Mouse (Mus musculus): Measurements from ENCODE around the gene Stat2. TPM values are rescaled to one million over a fixed set of nuclear protein-coding genes. Genes with fewer than 3 reads are reported as not detected.
"Not testable (repeated sequence)": the region's sequence is repeated elsewhere in the genome, so short reads cannot be mapped to it uniquely, and the experiment has no call there.

Stat2 gene
- total RNA-seq, 1 experiment from 2014 or later = 74.1 TPM

DNA sequence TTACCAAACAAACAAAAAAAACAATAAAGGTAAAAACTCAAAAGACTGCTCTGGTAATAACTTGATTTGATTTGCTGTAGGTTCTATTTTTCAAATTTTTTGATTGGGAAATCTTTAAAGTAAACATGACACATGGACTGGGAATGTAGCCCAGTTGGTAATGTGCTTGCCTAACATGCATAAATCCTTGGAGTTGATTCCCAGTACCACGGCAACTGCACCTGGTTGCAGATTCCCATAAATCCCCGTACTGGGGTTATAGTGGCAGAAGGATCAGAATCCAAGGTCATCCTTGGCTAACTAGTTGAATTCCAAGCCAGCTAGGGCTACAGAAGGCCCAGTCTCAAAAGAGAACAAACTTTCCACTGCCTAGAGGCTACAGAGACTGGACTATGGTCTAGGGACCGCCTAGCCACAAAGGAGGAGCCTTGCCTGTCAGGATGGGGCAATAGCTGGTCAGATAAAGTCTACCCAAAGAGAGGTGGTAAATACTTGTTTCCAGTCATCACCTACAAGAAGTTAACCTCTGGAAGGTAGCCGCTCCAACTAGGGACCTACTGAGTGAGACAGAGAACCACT, 16.6 kb upstream of the Stat2 start, which contains the start of gene Apon:
Gene Apon (plus strand): TSS at position 420 of the 579 bp plus-strand sequence.
- ATAC-seq (ENCODE audit: extremely low read depth, insufficient number of reproducible peaks, low FRiP score, poor library complexity, severe bottlenecking) = no peak

DNA sequence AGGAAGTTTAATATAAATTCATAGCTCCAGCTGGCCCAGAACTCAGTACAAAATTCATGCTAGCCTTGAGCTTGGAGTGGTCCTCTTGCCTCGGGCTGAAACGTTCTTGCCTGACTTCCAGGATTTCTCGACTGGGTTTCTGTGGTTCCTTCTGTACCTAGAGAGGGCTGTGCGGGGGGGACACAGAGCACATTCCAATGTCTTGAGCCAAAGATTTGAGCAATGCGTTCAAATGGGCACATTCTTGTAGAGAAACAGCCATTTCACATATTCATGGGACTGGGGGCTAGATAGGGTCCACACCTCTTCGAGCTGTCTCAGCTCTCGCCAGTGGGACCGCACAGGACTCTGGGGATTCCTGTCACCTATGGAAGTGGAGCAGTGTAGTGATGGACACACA, 14.4 kb upstream of the Stat2 start:
- no peak for ATAC-seq (ENCODE audit: extremely low read depth, insufficient number of reproducible peaks, low FRiP score, poor library complexity, severe bottlenecking)

DNA sequence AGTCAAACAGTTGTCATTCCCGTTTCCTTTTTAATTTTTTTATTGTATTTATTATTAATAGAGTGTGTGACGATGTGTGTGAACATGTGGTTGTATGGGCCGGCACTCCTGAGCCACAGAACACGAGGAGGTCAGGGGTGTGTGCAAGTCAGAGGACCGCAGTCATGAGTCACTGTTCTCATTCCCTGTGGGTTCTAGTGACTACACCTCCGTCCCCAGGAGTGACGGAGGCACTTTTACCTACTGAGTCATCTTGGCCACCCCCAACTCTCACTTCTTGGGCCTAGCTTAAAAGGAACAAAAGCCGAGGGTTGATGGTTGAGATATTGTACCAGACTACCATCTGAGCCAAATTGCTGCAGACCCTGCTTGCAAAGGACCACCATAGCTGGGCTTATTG, 14.0 kb upstream of the Stat2 start:
- no peak for ATAC-seq (ENCODE audit: extremely low read depth, insufficient number of reproducible peaks, low FRiP score, poor library complexity, severe bottlenecking)

DNA sequence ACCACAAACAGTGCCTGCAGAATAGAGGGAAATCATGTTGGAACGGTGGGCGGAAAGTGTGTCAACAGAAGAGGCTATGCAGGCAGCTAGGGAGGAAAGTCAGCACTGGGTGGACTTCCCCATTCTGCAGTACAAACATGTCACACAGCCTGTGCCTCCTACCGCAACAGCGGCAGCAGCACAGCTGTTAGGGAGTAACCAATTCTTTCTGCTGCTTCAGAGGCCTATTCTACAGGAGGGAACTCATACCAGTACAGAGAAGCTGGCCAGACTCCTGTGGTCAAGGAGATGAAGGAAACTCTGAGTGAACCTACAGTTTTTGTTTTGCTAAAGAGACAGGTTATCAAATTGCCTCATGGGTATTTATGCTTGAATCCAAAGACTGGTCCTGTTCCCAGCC, 11.4 kb upstream of the Stat2 start:
- ATAC-seq (ENCODE audit: extremely low read depth, insufficient number of reproducible peaks, low FRiP score, poor library complexity, severe bottlenecking) = peak; percentile 84

DNA sequence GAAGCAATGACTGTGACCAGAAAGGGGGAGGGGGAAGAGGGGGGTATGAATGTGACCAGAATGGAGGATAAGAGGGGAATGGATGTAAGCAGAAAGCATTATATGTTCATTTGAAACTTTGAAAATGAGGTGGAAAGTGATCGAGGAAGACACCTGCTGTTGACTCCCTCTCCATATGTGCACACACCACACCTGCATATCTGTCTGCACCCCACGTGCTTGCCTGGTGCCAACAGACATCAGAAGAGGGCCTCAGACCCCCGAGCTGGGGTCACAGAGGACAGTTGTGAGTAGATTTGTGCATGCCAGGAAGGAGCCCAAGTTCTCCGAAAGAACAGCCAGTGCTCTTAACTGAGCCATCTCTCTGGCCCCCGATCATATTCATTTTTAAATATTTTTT, 10.4 kb upstream of the Stat2 start:
- ATAC-seq (ENCODE audit: extremely low read depth, insufficient number of reproducible peaks, low FRiP score, poor library complexity, severe bottlenecking) = no peak

DNA sequence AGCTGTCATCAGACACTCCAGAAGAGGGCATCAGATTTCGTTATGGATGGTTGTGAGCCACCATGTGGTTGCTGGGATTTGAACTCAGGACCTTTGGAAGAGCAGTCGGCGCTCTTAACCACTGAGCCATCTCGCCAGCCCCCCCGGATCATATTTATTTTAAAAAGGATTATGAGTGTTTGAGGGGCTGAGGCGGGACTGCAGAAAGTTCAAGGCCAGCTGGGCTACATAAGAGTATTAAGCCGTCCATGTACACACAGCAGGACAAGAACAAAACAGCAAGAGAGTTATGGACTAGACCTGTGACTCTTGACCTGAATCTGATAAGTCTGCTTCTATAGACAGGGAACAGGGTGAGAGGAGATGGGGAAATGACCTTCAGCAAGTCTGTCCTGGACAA, 10.0 kb upstream of the Stat2 start:
- not testable (repeated sequence) for ATAC-seq (ENCODE audit: extremely low read depth, insufficient number of reproducible peaks, low FRiP score, poor library complexity, severe bottlenecking)

DNA sequence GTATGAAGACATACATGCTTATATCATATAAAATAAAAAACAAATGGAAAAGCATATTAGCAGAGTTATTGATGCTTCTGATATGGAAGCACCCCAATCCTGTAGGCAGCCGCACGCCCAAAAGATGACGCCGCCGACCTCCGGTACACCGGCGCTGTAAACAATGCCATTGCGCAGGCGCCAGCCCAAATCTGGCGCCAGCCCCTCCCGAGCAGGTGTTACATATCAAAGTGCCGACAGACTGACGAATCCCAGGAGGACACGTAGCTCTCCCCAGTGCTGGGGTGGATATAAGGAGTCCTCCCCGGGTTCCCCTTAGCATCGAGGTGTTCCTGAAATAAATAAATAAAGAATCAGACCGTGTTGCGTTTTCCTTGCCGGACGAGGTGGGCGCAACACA, 8.1 kb upstream of the Stat2 start:
- no peak for ATAC-seq (ENCODE audit: extremely low read depth, insufficient number of reproducible peaks, low FRiP score, poor library complexity, severe bottlenecking)

DNA sequence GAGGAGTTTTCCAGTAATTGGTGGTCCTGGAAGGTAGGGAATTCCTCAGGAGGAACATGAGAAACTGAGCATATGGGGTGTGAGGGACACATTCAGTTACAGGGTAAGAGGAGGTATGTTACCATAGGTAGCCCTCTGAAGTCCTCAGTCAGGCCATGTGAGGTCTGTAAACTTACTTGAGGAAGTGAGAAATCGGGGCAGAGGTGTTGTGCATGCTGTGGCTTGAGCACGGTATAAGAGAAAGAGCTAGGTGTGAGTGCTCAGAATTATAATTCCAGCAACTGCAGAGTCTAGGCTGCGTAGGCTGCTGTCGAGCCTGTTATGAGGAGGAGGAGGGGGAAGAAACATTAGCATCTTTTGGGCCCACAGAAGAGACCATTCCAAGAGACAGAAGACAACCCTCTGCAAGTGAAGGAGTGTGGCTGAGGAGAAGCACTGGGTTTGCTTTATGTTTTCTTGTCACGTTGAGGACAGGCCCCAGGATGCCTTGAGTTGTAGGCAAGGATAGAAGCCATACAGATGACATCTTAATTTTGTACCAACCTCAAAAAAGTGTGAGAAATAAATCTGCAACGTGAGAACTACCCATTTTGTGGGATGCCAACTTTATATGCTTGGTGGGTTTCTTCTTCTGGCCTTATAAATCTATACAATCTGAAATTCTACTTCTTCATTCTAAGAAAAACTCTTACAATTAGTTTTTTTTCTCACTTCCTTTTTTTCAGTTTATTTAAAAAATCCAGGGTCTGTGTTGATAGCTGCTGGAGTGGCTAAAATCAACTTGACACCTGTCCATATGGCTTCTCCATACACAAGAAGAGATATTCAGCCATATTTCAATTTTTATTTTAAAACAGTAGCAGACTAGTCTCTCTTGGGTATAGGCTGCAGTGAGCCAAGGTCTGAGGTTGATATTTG, 6.7 kb upstream of the Stat2 start:
- peak; percentile 68 for ATAC-seq (ENCODE audit: extremely low read depth, insufficient number of reproducible peaks, low FRiP score, poor library complexity, severe bottlenecking)

DNA sequence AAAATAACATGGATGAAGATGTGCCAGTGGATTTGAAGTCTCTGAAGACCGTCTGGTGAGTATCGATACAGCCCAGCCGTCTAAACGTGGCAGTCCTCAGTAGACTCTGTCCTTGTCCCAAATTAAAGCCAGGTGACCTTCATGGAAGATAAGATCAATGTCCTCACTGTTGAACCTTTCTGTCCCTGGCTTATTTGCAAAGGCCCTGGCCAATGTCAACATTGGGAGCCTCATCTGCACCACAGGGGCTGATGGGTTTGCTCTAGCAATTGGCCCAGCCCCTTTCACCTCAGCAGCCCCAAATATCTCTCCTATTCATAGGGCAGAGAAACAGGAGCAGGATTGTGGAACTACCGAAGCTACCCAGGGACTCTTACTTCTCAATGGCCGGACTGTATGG, 2.0 kb upstream of the Stat2 start, which contains the start of gene Apof:
Gene Apof (plus strand): TSS at position 301 of the 400 bp plus-strand sequence.
- no peak for ATAC-seq (ENCODE audit: extremely low read depth, insufficient number of reproducible peaks, low FRiP score, poor library complexity, severe bottlenecking)

DNA sequence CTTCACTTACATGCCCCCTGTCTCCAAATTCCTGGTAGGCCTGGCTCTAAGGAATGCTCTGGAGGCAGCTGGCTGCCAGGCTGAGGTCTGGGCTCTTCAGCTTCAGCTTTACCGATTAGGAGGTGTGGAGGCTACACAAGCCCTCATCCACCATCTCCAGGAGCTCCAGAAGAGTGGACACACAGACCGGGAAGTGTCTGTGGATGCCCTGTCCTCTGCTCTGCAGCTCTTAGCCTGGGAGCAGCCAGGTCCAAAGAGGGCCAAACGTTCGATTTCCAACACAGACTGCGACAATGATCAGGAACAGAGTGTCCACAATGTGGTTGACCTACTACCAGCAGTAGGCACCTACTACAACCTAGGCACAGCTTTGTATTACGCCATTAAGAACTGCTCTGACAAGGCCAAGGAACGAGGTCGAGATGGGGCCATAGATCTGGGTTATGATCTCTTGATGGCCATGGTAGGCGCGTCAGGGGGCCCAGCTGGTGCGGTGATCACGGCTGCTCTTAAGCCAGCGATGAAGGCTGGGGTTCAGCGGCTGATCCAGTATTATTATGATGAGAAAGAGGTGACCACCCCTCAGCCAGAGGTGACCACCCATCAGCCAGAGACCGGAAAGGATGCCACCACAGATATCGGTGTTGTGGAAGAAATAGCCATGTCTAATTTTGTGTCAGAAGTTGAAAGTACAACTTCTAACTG, 1.0 kb upstream of the Stat2 start:
- no peak for ATAC-seq (ENCODE audit: extremely low read depth, insufficient number of reproducible peaks, low FRiP score, poor library complexity, severe bottlenecking)

DNA sequence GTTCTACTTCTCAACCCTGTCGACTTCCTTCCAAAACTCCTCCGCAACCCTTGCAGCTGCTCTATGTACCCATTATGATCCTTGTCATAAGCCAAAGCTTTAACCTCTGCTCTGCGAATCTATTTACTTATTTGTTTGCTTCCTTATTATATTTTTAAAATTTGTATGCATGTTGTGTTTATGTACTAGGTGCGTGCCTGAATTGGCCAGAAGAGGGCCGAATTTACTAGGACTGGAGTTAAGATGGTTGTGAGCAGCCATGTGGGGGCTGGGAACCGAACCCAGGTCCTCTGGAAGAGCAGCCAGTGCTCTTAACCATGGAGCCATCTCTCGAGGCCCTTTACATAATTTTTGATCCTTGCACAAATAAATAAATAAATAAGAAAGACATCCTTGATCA, 507 bp downstream of the Stat2 start:
- no peak for ATAC-seq (ENCODE audit: extremely low read depth, insufficient number of reproducible peaks, low FRiP score, poor library complexity, severe bottlenecking)

DNA sequence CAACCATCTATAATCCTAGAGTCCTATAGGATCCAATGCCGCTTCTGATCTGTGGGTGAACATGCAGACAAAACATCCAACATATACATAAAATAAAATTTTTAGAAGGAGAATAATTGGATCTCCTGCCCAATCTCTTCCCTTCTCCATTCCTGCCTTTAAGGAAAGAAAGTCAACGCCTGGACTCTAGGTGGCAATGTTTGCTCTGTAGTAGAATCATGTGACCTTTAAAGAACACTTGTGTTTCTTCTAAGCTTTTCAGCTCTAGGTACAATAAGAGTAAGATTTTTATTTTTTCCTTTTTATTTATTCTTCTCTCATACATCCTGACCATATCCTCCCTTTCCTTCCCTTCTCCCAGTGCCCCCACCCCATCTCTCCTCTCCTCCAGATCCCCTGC, 1.5 kb downstream of the Stat2 start:
- no peak for ATAC-seq (ENCODE audit: extremely low read depth, insufficient number of reproducible peaks, low FRiP score, poor library complexity, severe bottlenecking)

DNA sequence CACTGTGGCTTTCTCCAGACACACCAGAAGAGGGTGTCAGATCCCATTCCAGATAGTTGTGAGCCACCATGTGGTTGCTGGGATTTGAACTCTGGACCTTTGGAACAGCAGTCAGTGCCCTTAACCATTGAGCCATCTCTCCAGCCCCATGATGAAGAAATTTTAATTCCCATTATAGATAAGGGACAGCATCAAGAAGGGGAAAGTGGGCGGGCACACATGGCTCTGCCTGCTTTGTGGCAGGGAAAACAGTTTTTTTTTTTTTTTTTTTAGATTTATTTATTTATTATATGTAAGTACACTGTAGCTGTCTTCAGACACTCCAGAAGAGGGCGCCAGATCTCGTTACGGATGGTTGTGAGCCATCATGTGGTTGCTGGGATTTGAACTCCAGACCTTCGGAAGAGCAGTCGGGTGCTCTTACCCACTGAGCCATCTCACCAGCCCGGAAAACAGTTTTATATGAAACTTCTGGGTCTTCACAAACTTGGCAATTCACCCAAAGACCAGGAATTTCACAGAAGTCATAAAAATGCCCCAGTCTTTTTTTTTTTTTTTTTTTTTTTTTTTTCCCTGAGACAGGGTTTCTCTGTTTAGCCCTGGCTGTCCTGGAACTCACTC, 2.6 kb downstream of the Stat2 start:
- ATAC-seq (ENCODE audit: extremely low read depth, insufficient number of reproducible peaks, low FRiP score, poor library complexity, severe bottlenecking) = not testable (repeated sequence)

DNA sequence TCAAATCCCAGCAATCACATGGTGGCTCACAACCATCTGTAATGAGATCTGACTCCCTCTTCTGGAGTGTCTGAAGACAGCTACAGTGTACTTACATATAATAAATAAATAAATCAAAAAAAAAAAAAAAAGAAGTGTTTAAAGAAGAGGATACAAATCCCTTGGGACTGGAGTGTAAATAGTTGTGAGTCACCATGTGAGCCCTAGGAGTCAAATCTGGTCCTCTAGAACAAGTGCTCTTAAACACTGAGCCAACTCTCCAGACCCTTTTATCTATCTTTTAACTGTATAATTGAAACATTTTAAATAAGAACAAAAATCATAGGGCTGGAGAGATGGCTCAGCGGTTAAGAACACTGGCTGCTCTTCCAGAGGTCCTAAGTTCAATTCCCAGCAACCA, 5.0 kb downstream of the Stat2 start:
- ATAC-seq (ENCODE audit: extremely low read depth, insufficient number of reproducible peaks, low FRiP score, poor library complexity, severe bottlenecking) = not testable (repeated sequence)

DNA sequence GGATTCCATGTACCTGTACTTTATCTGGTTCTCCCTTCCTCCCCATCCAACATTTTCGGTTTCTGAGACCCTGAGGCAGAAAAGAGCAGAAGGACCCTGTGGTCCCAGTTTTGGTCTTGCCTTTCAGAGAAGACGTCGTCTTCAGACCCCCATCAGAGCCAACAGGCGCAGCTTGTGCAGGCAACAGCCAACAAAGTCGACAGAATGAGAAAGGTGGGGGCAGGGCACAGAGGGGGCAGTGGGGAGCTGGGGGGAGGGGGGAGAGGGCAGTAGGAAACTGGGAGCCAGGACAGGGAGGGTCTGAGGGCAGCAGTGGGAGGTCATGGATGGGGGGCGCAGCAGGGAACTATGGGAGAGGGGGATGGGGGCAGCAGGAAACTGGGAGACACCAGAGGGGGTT, 7.8 kb downstream of the Stat2 start:
- no peak for ATAC-seq (ENCODE audit: extremely low read depth, insufficient number of reproducible peaks, low FRiP score, poor library complexity, severe bottlenecking)

DNA sequence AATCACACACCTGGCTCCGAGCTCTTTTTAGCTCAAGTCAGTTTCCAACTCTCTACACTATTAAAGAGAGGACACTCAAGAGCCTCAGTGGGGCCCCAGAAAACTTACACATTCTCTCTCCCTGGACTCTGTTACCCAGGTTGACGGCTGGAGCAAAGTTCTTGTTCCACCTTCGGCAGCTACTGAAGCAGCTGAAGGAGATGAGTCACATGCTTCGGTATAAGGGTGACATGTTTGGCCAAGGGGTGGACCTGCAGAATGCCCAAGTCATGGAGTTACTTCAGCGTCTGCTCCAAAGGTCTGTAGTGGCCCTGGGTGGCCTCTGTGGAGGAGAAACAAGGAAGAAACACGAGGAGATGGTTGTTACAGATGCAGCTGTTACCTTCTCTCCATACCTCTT, 10.6 kb downstream of the Stat2 start:
- ATAC-seq (ENCODE audit: extremely low read depth, insufficient number of reproducible peaks, low FRiP score, poor library complexity, severe bottlenecking) = no peak

DNA sequence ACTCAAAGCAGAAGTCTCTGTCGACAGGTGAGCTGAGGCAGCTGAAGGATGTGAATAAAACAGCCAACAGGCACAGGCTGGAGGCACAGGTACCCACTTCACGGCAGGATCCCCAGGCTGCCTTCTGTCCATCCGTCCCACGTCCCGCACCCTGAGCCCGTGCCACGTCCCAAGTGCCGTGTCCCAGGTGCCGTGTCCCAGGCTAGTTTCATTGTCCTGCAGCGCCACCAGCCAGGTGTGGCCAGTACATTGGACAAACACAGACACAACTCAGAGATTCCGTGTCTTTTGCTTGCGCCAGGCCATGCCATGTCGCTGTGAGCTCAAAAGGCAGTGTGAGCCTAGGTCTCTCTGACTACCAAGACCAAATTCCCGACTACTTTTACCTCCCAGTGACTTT, 11.3 kb downstream of the Stat2 start:
- ATAC-seq (ENCODE audit: extremely low read depth, insufficient number of reproducible peaks, low FRiP score, poor library complexity, severe bottlenecking) = no peak

DNA sequence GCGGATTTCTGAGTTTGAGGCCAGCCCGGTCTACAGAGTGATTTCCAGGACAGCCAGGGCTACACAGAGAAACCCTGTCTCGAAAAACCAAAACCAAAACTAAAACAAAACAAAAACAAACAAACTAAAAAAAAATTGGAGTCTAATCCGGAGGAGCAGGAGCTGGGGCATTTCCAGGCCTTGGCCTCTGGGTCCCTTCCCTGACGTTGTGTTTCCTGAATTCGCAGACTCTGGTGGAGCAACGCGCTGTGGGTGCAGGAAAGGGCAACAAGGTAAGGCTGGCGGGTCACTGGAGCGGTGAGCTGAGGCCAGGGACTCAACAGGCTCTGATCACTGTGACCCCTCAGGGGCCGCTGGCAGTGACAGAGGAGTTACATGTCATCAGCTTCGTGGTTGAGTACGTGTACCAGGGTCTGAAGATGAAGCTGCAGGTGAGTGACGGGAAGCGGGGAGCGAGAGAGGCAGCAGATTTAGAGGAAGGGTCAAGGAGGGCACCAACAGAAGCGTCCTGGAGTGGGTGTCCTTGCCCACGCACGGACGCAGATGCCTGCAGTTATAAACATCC, 12.6 kb downstream of the Stat2 start:
- ATAC-seq (ENCODE audit: extremely low read depth, insufficient number of reproducible peaks, low FRiP score, poor library complexity, severe bottlenecking) = no peak
